In genomic region chr4:40955942-40956341, GRCm38 (mm10) we compare ENCODE assay signal across 20 mouse cellular contexts. TPM values are rescaled to one million over a fixed set of nuclear protein-coding genes. Genes with fewer than 3 reads are reported as not detected.
"Had no signal": no experiment of that assay in that cellular context is flagged by ENCODE, and none has a peak within 500 bp of the region (broad histone marks: within the 10 kb centered on the region; RNA-seq: fewer than 3 reads in every experiment).

No protein-coding gene starts in this region.

- H3K27me3 ChIP-seq: limb, embryonic 13.5 days; liver, embryonic 15.5 days; neural tube, embryonic 12.5 days; stomach, embryonic 15.5 days had no signal

- H3K4me1 ChIP-seq: limb, embryonic 13.5 days; midbrain, embryonic 10.5 days; neural tube, embryonic 12.5 days; stomach, embryonic 15.5 days had no signal

- H3K4me2 ChIP-seq: limb, embryonic 13.5 days; liver, embryonic 15.5 days; lung, embryonic 14.5 days; neural tube, embryonic 12.5 days; stomach, embryonic 15.5 days had no signal

- H3K27ac ChIP-seq: limb, embryonic 13.5 days; liver, embryonic 15.5 days; midbrain, embryonic 10.5 days; neural tube, embryonic 12.5 days; stomach, embryonic 15.5 days had no signal

- DNase-seq: kidney, adult 11 months; kidney, adult 9 months; kidney, postnatal 10 days; left cerebral cortex, postnatal 4 days; lung, embryonic 14.5 days; lung, postnatal 10 days; lung, postnatal 4 days; midbrain, embryonic 14.5 days; thymus, postnatal 36 days had no signal

- H3K4me3 ChIP-seq: limb, embryonic 13.5 days; liver, embryonic 15.5 days; midbrain, embryonic 10.5 days; myocyte; neural tube, embryonic 12.5 days; stomach, embryonic 15.5 days had no signal

- H3K9me3 ChIP-seq: limb, embryonic 13.5 days; liver, embryonic 15.5 days; midbrain, embryonic 10.5 days; neural tube, embryonic 12.5 days; stomach, embryonic 15.5 days had no signal

- H3K9ac ChIP-seq: limb, embryonic 13.5 days; liver, embryonic 15.5 days; lung, embryonic 14.5 days; neural tube, embryonic 12.5 days; stomach, embryonic 15.5 days had no signal

RNA-seq across cellular contexts. Expression of gene Spink4, which starts 36.1 kb away (rescaled TPM):
- total RNA-seq: layer of hippocampus, adult 8-10 months; layer of hippocampus, postnatal 14 days; left cerebral cortex, adult 18-20 months; left cerebral cortex, postnatal 10 days; left cerebral cortex, postnatal 4 days; neutrophil, adult 5-6 weeks had no signal
- polyA plus RNA-seq: limb, embryonic 13.5 days; lung, embryonic 14.5 days; midbrain, embryonic 10.5 days; midbrain, embryonic 14.5 days; neural tube, embryonic 12.5 days had no signal
